Mouse (Mus musculus) olfactory bulb, adult 2 months (tissue): ENCODE measurements around the gene Olfr412. TPM values are rescaled to one million over a fixed set of nuclear protein-coding genes. Genes with fewer than 3 reads are reported as not detected.

Experiments
- H3K27ac ChIP-seq: fragments of 200-500 bp; 2 replicates; pipeline ENCODE4 v1.5.1; 2012; ENCODE audit warnings: low read depth, low read length; ENCODE audit not compliant: insufficient read depth
- H3K4me1 ChIP-seq: fragments of 200-500 bp; 2 replicates; pipeline ENCODE4 v1.6.1; 2012; ENCODE audit warnings: low read length; ENCODE audit not compliant: control insufficient read depth, insufficient read depth
- H3K4me3 ChIP-seq: fragments of 200-500 bp; 2 replicates; pipeline ENCODE4 v1.5.1; 2012; ENCODE audit warnings: mild to moderate bottlenecking, low read depth, low read length, moderate library complexity; ENCODE audit not compliant: insufficient read depth
- CTCF ChIP-seq: fragments of 200-500 bp; IDR thresholded peaks from 2 replicates; pipeline ENCODE4 v1.5.1; 2012; ENCODE audit warnings: low read depth, mild to moderate bottlenecking, low read length, moderate library complexity; ENCODE audit not compliant: insufficient read depth
- POLR2A ChIP-seq: fragments of 200-500 bp; IDR thresholded peaks from 2 replicates; pipeline ENCODE4 v1.6.1; 2012; ENCODE audit warnings: mild to moderate bottlenecking, low read depth, low read length, moderate library complexity; ENCODE audit not compliant: insufficient read depth
- WGBS: fragments of 180-500 bp; shearing (Covaris S2); methylation state at CpG from one replicate; pipeline ENCODE4 v1.1.7; 2018; 5-methylcytosine and 5-hydroxymethylcytosine counted together
- polyA plus RNA-seq: library from polyadenylated mRNA; stranded (reverse); fragments of >200 nt; gene quantifications from 2 replicates; pipeline ENCODE4 v1.2.4, GENCODE M21; 2012; ENCODE audit warnings: low replicate concordance; ENCODE audit not compliant: missing spikeins, insufficient read depth, insufficient read length

The Olfr412 gene
- not detected in 2 replicates for polyA plus RNA-seq

GRCm38 (mm10) chr11:74361769-74362168, at the start of gene Olfr412:
Gene Olfr412 (plus strand): TSS chr11:74362069.
- WGBS, result 71% methylated on average over 1 of the region's 1 CpGs
- TF ChIP-seq POLR2A (no peak), CTCF (no peak)

GRCm38 (mm10) chr11:74326044-74326443, 35.8 kb upstream of the Olfr412 start:
- no peak overlapping the region for H3K4me3 ChIP-seq
- H3K4me1 ChIP-seq, result no peaks in the 10 kb centered on the region
- WGBS, result 75% methylated on average over 2 of the region's 2 CpGs
- TF ChIP-seq POLR2A (no peak), CTCF (no peak)
- no peak overlapping the region for H3K27ac ChIP-seq

More at GRCm38 (mm10) chr11:74361769-74362168, at the start of gene Olfr412:
- Histone ChIP-seq H3K4me3 (no peak within 1 kb of the TSS), H3K4me1 (no peaks in the 10 kb centered on the region), H3K27ac (no peak within 1 kb of the TSS)

GRCm38 (mm10) chr11:74328781-74329180, 33.1 kb upstream of the Olfr412 start:
- Histone ChIP-seq H3K27ac (no peak overlapping the region), H3K4me1 (no peaks in the 10 kb centered on the region), H3K4me3 (no peak overlapping the region)
- TF ChIP-seq CTCF (no peak), POLR2A (no peak)

GRCm38 (mm10) chr11:74337931-74338330, 23.9 kb upstream of the Olfr412 start, which contains the start of gene Olfr410:
Gene Olfr410 (minus strand): TSS chr11:74338031.
- Histone ChIP-seq H3K4me3 (no peak within 1 kb of the TSS), H3K27ac (no peak within 1 kb of the TSS), H3K4me1 (no peaks in the 10 kb centered on the region)
- no peak for TF ChIP-seq POLR2A
- no peak for TF ChIP-seq CTCF
- 87% methylated on average over 6 of the region's 6 CpGs for WGBS

GRCm38 (mm10) chr11:74352550-74352949, 9.3 kb upstream of the Olfr412 start, which contains the start of gene Olfr411:
Gene Olfr411 (minus strand): TSS chr11:74352650.
- H3K27ac ChIP-seq, result no peak within 1 kb of the TSS
- H3K4me1 ChIP-seq, result no peaks in the 10 kb centered on the region
- WGBS, result 85% methylated on average over 3 of the region's 3 CpGs
- no peak within 1 kb of the TSS for H3K4me3 ChIP-seq
- no peak for TF ChIP-seq POLR2A
- no peak for TF ChIP-seq CTCF

- no peak overlapping the region for H3K4me3 ChIP-seq
- 9% methylated on average over 22 of the region's 22 CpGs for WGBS
- no peak for TF ChIP-seq POLR2A
- peak; percentile 87 for TF ChIP-seq CTCF
- H3K4me1 ChIP-seq, result no peaks in the 10 kb centered on the region
- no peak overlapping the region for H3K27ac ChIP-seq
These were observed 9.7 kb downstream of the Olfr412 start for GRCm38 (mm10) chr11:74371393-74372100.

GRCm38 (mm10) chr11:74376847-74377246, 15.0 kb downstream of the Olfr412 start:
- Histone ChIP-seq H3K4me3 (no peak overlapping the region), H3K27ac (no peak overlapping the region), H3K4me1 (no peaks in the 10 kb centered on the region)
- 68% methylated on average over 3 of the region's 3 CpGs for WGBS
- no peak for TF ChIP-seq POLR2A
- no peak for TF ChIP-seq CTCF

- 69% methylated on average over 4 of the region's 4 CpGs for WGBS
- H3K4me3 ChIP-seq, result no peak overlapping the region
- TF ChIP-seq POLR2A, result no peak
- TF ChIP-seq CTCF, result no peak
- H3K4me1 ChIP-seq, result 0 out of 2 replicates have a peak, but pooled peaks cover 3% of the 10 kb centered on the region
- H3K27ac ChIP-seq, result no peak overlapping the region
These were observed 17.5 kb downstream of the Olfr412 start for GRCm38 (mm10) chr11:74379166-74379873.

- H3K4me3 ChIP-seq, result no peak overlapping the region
- no peak overlapping the region for H3K27ac ChIP-seq
- TF ChIP-seq CTCF (no peak), POLR2A (no peak)
- WGBS, result 46% methylated on average over 9 of the region's 9 CpGs
- peaks cover 14% of the 10 kb centered on the region for H3K4me1 ChIP-seq
These were observed 23.8 kb downstream of the Olfr412 start for GRCm38 (mm10) chr11:74385674-74386073.
